Mouse (Mus musculus) cerebral cortex, adult 2 months (tissue): Measurements from ENCODE around the gene Pex5l.

Experiments used
- WGBS: fragments of 180-500 bp; shearing (Covaris S2); methylation state at CpG from one replicate; pipeline ENCODE4 v1.1.7; 2018; 5-methylcytosine and 5-hydroxymethylcytosine counted together

Pex5l gene

GRCm38 (mm10) chr3:33061016-33061415 is 82.0 kb downstream of the Pex5l start:
- WGBS = 51% methylated on average over 4 of the region's 4 CpGs

- 19% methylated on average over 7 of the region's 7 CpGs for WGBS
Observed at GRCm38 (mm10) chr3:33060343-33060937, 82.6 kb downstream of the Pex5l start.

GRCm38 (mm10) chr3:33048304-33048703 is 94.7 kb downstream of the Pex5l start:
- 59% methylated on average over 5 of the region's 5 CpGs for WGBS

- 67% methylated on average over 6 of the region's 6 CpGs for WGBS
Observed at GRCm38 (mm10) chr3:33044799-33045106, 98.3 kb downstream of the Pex5l start.

GRCm38 (mm10) chr3:33043896-33044798 is 98.9 kb downstream of the Pex5l start:
- WGBS = 50% methylated on average over 10 of the region's 10 CpGs

- WGBS = 49% methylated on average over 5 of the region's 5 CpGs
Observed at GRCm38 (mm10) chr3:33024566-33024965, 118.5 kb downstream of the Pex5l start.

- 33% methylated on average over 4 of the region's 4 CpGs for WGBS
Observed at GRCm38 (mm10) chr3:33003901-33004300, 139.1 kb downstream of the Pex5l start.

- 56% methylated on average over 3 of the region's 3 CpGs for WGBS
Observed at GRCm38 (mm10) chr3:33001769-33002168, 141.3 kb downstream of the Pex5l start.

GRCm38 (mm10) chr3:33000383-33001015 is 142.5 kb downstream of the Pex5l start:
- 45% methylated on average over 8 of the region's 8 CpGs for WGBS

GRCm38 (mm10) chr3:32991713-32992575 is 151.1 kb downstream of the Pex5l start:
- 69% methylated on average over 12 of the region's 12 CpGs for WGBS

- 61% methylated on average over 5 of the region's 5 CpGs for WGBS
Observed at GRCm38 (mm10) chr3:32987806-32988205, 155.2 kb downstream of the Pex5l start.

- WGBS = 82% methylated on average over 3 of the region's 3 CpGs
Observed at GRCm38 (mm10) chr3:32985141-32985540, 157.9 kb downstream of the Pex5l start.

- WGBS = 77% methylated on average over 4 of the region's 4 CpGs
Observed at GRCm38 (mm10) chr3:32979981-32980380, 163.1 kb downstream of the Pex5l start.

GRCm38 (mm10) chr3:32979238-32979637 is 163.8 kb downstream of the Pex5l start:
- 59% methylated on average over 6 of the region's 6 CpGs for WGBS

GRCm38 (mm10) chr3:32970257-32970656 is 172.8 kb downstream of the Pex5l start:
- 94% methylated on average over 1 of the region's 1 CpGs for WGBS

GRCm38 (mm10) chr3:32968671-32969425 is 174.2 kb downstream of the Pex5l start:
- WGBS = 73% methylated on average over 1 of the region's 1 CpGs

GRCm38 (mm10) chr3:32965528-32965927 is 177.5 kb downstream of the Pex5l start:
- 7% methylated on average over 2 of the region's 2 CpGs for WGBS

GRCm38 (mm10) chr3:32961494-32961893 is 181.6 kb downstream of the Pex5l start:
- 66% methylated on average over 3 of the region's 3 CpGs for WGBS

- WGBS = 6% methylated on average over 1 of the region's 1 CpGs
Observed at GRCm38 (mm10) chr3:32951382-32951781, 191.7 kb downstream of the Pex5l start.

- 92% methylated on average over 5 of the region's 5 CpGs for WGBS
Observed at GRCm38 (mm10) chr3:32947486-32947885, 195.6 kb downstream of the Pex5l start.
